Mouse (Mus musculus): ENCODE results near the gene D17H6S53E. TPM values are rescaled to one million over a fixed set of nuclear protein-coding genes. Genes with fewer than 3 reads are reported as not detected.

The D17H6S53E gene
- polyA plus RNA-seq, 1 experiment, result 6.1 TPM

- H3K27me3 ChIP-seq (replicated peaks), result no peaks in the 10 kb centered on the region
- H3K36me3 ChIP-seq (replicated peaks; ENCODE audit: low read length), result peaks cover 96% of the 10 kb centered on the region
- TF ChIP-seq GATA1 (IDR thresholded peaks at IDR 0.05; ENCODE audit: borderline replicate concordance, low read length) (no peak), FLI1 (IDR thresholded peaks at IDR 0.05; ENCODE audit: low read length) (no peak)
- peaks cover 29% of the 10 kb centered on the region for H3K4me1 ChIP-seq
- peaks cover 8% of the 10 kb centered on the region for H3K9me3 ChIP-seq
- no peak overlapping the region for H3K4me3 ChIP-seq (replicated peaks)
Observed at GRCm38 (mm10) chr17:35141971-35142370, 15.8 kb downstream of the D17H6S53E start.

DNA sequence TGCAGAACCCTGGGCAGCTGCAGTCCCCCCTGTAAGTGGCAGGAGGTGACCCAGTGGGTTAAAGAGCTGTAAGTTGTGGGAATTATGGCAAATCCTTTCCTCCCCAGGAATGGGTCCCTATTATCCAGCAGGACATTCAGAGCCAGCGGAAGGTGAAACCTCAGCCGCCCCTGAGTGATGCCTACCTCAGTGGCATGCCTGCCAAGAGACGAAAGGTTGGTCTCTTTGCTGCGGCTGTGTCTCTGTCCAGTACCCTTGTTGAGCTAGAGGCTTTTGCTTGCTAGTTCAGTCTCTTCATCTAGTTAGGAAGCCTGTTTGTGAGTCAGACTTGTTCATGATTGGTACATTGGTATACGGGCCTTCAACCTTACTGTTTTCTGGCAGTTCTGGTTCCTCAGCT, 20.0 kb downstream of the D17H6S53E start:
- TF ChIP-seq GATA1 (IDR thresholded peaks at IDR 0.05; ENCODE audit: borderline replicate concordance, low read length) (no peak), FLI1 (IDR thresholded peaks at IDR 0.05; ENCODE audit: low read length) (no peak)
- peaks cover 8% of the 10 kb centered on the region for H3K9me3 ChIP-seq
- H3K4me1 ChIP-seq, result no peaks in the 10 kb centered on the region; the same call in 1 of the 2 replicates
- no peak overlapping the region for H3K4me3 ChIP-seq (replicated peaks)
- H3K27me3 ChIP-seq (replicated peaks), result no peaks in the 10 kb centered on the region
- H3K36me3 ChIP-seq (replicated peaks; ENCODE audit: low read length), result peaks cover 99% of the 10 kb centered on the region

- no peaks in the 10 kb centered on the region for H3K4me1 ChIP-seq
- no peak overlapping the region for H3K4me3 ChIP-seq (replicated peaks)
- peaks cover 98% of the 10 kb centered on the region for H3K36me3 ChIP-seq (replicated peaks; ENCODE audit: low read length)
- H3K9me3 ChIP-seq, result peaks cover 8% of the 10 kb centered on the region
- no peaks in the 10 kb centered on the region for H3K27me3 ChIP-seq (replicated peaks)
- TF ChIP-seq FLI1 (IDR thresholded peaks at IDR 0.05; ENCODE audit: low read length) (no peak), GATA1 (IDR thresholded peaks at IDR 0.05; ENCODE audit: borderline replicate concordance, low read length) (no peak)
Observed at GRCm38 (mm10) chr17:35147348-35147747, 21.2 kb downstream of the D17H6S53E start.

DNA sequence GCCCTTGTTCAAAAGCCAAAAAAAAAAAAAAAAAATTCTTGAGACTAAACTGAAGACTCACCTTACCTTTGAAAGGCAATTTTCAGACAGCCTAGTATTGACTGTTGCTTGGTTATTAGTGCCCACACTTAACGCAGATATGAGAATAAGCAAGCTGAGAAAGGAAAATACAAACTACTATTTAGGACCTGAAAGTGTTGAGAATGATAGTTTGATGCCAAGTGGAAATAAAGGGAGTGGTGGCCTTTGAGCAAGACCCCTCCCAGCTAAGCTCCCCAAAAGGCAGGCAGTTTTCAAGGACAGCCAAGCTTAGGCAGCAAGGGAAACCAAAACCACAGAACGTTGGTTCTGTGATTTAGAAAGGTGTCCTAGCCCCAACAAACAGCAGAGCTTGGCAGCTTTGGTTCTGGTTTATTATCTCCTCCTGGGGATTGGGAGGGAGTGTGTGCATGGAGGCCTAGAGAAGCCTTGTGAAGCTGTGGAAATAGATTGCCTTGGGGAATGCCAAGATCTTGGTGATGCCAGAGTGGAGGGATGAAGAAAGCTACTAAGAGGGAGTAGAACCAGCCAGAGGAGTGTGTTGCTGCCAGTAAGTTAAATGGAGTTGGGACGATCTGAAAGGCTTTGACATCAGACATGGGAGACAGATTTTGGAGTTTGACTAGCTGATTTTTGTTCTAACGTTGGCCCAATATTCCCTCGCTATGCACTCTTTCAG, 21.9 kb downstream of the D17H6S53E start:
- Histone ChIP-seq H3K4me1 (no peaks in the 10 kb centered on the region), H3K27me3 (replicated peaks) (no peaks in the 10 kb centered on the region), H3K9me3 (peaks cover 5% of the 10 kb centered on the region), H3K4me3 (replicated peaks) (no peak overlapping the region), H3K36me3 (replicated peaks; ENCODE audit: low read length) (peaks cover 98% of the 10 kb centered on the region)
- TF ChIP-seq FLI1 (IDR thresholded peaks at IDR 0.05; ENCODE audit: low read length), result no peak
- no peak for TF ChIP-seq GATA1 (IDR thresholded peaks at IDR 0.05; ENCODE audit: borderline replicate concordance, low read length)

GRCm38 (mm10) chr17:35152121-35152520, 25.9 kb downstream of the D17H6S53E start:
- TF ChIP-seq GATA1 (IDR thresholded peaks at IDR 0.05; ENCODE audit: borderline replicate concordance, low read length) (no peak), FLI1 (IDR thresholded peaks at IDR 0.05; ENCODE audit: low read length) (no peak)

GRCm38 (mm10) chr17:35153077-35153476, 26.9 kb downstream of the D17H6S53E start:
- no peak for TF ChIP-seq FLI1 (IDR thresholded peaks at IDR 0.05; ENCODE audit: low read length)
- no peak for TF ChIP-seq GATA1 (IDR thresholded peaks at IDR 0.05; ENCODE audit: borderline replicate concordance, low read length)
- H3K27me3 ChIP-seq (replicated peaks), result no peaks in the 10 kb centered on the region
- no peaks in the 10 kb centered on the region for H3K9me3 ChIP-seq
- H3K36me3 ChIP-seq (replicated peaks; ENCODE audit: low read length), result peaks cover 98% of the 10 kb centered on the region
- H3K4me1 ChIP-seq, result peaks cover 13% of the 10 kb centered on the region
- H3K4me3 ChIP-seq (replicated peaks), result no peak overlapping the region

More at GRCm38 (mm10) chr17:35152121-35152520, 25.9 kb downstream of the D17H6S53E start:
- H3K27me3 ChIP-seq (replicated peaks), result no peaks in the 10 kb centered on the region
- H3K4me1 ChIP-seq, result peaks cover 13% of the 10 kb centered on the region
- H3K4me3 ChIP-seq (replicated peaks), result no peak overlapping the region
- peaks cover 98% of the 10 kb centered on the region for H3K36me3 ChIP-seq (replicated peaks; ENCODE audit: low read length)
- H3K9me3 ChIP-seq, result no peaks in the 10 kb centered on the region

DNA sequence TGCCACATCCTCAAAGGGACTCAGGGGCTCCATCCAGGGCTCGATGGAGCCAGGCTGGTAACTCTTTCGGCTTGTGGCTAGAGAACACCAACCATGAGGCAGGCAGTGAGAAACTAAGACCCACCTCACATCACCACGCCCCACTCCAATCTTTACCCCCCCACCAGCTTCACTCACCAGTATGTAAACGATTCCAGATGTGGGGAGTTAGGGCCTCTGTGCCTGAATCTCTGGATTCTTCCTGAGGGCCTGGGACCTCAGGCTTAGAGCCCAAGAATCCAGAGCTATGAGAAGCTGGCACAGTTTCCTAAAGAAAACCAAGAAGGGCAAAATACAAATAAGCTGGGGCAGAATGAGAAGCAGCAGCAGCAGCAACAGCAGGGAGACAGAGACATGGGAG, 27.8 kb downstream of the D17H6S53E start:
- H3K27me3 ChIP-seq (replicated peaks), result no peaks in the 10 kb centered on the region

GRCm38 (mm10) chr17:35154616-35155015, 28.4 kb downstream of the D17H6S53E start:
- TF ChIP-seq GATA1 (IDR thresholded peaks at IDR 0.05; ENCODE audit: borderline replicate concordance, low read length) (no peak), FLI1 (IDR thresholded peaks at IDR 0.05; ENCODE audit: low read length) (no peak)
- H3K4me3 ChIP-seq (replicated peaks), result no peak overlapping the region
- peaks cover 13% of the 10 kb centered on the region for H3K4me1 ChIP-seq
- H3K9me3 ChIP-seq, result no peaks in the 10 kb centered on the region
- no peaks in the 10 kb centered on the region for H3K27me3 ChIP-seq (replicated peaks)
- H3K36me3 ChIP-seq (replicated peaks; ENCODE audit: low read length), result peaks cover 98% of the 10 kb centered on the region

More for the DNA sequence above, 27.8 kb downstream of the D17H6S53E start:
- Histone ChIP-seq H3K36me3 (replicated peaks; ENCODE audit: low read length) (peaks cover 98% of the 10 kb centered on the region), H3K9me3 (no peaks in the 10 kb centered on the region), H3K4me1 (peaks cover 13% of the 10 kb centered on the region), H3K4me3 (replicated peaks) (no peak overlapping the region)
- no peak for TF ChIP-seq FLI1 (IDR thresholded peaks at IDR 0.05; ENCODE audit: low read length)

DNA sequence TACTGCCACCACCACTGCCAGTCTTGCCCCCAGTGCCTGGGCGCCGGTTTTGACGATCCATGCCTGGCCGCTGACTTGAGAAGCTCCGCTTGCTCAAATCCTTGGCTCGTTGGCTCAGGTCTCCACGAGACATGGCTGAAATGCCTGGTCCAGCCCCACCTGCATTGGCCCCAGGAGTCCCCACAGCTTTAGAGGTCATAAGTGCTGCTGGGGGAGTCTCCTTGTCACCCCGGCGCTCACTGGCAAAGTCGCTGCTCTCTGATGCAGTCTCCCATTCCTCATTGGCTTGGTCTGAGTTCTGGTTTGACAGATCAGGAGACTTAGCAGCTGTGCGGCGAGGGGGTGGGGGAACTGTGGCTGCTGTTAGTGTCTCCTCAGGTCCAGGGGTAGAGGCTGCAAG, 29.3 kb downstream of the D17H6S53E start:
- H3K27me3 ChIP-seq (replicated peaks), result no peaks in the 10 kb centered on the region
- peaks cover 98% of the 10 kb centered on the region for H3K36me3 ChIP-seq (replicated peaks; ENCODE audit: low read length)
- H3K4me3 ChIP-seq (replicated peaks), result no peak overlapping the region
- TF ChIP-seq GATA1 (IDR thresholded peaks at IDR 0.05; ENCODE audit: borderline replicate concordance, low read length) (no peak), FLI1 (IDR thresholded peaks at IDR 0.05; ENCODE audit: low read length) (no peak)
- peaks cover 13% of the 10 kb centered on the region for H3K4me1 ChIP-seq
- H3K9me3 ChIP-seq, result no peaks in the 10 kb centered on the region

GRCm38 (mm10) chr17:35156461-35157200, 30.5 kb downstream of the D17H6S53E start:
- Histone ChIP-seq H3K27me3 (replicated peaks) (no peaks in the 10 kb centered on the region), H3K9me3 (no peaks in the 10 kb centered on the region), H3K4me1 (peaks cover 24% of the 10 kb centered on the region), H3K4me3 (replicated peaks) (no peak overlapping the region), H3K36me3 (replicated peaks; ENCODE audit: low read length) (peaks cover 99% of the 10 kb centered on the region)
- TF ChIP-seq FLI1 (IDR thresholded peaks at IDR 0.05; ENCODE audit: low read length), result no peak
- no peak for TF ChIP-seq GATA1 (IDR thresholded peaks at IDR 0.05; ENCODE audit: borderline replicate concordance, low read length)
